Mouse (Mus musculus) heart, embryonic 15.5 days (tissue): Measurements from ENCODE around the gene Abca17. TPM values are rescaled to one million over a fixed set of nuclear protein-coding genes. Genes with fewer than 3 reads are reported as not detected.

Source experiments
- ATAC-seq: fragments of 200-750 bp; cut with Nextera tagmentation; replicated peaks from 2 replicates; pipeline ENCODE4 v1.8.0; 2017; ENCODE audit warnings: low read depth, moderate TSS enrichment; ENCODE audit not compliant: insufficient number of reproducible peaks, insufficient read depth, low FRiP score
- H3K27ac ChIP-seq: fragments of 300-500 bp; sonication (generic); 2 replicates; pipeline ENCODE4 v1.5.1; 2015; ENCODE audit warnings: mild to moderate bottlenecking, inconsistent platforms
- H3K27me3 ChIP-seq: fragments of 300-500 bp; sonication (generic); 2 replicates; pipeline ENCODE4 v1.6.1; 2015; ENCODE audit warnings: inconsistent platforms
- H3K36me3 ChIP-seq: fragments of 300-500 bp; sonication (generic); 2 replicates; pipeline ENCODE4 v1.6.1; 2015; ENCODE audit warnings: mild to moderate bottlenecking, inconsistent platforms
- H3K4me1 ChIP-seq: fragments of 300-500 bp; sonication (generic); replicated peaks from 2 replicates; pipeline ENCODE4 v1.6.1; 2015; ENCODE audit warnings: inconsistent platforms
- H3K4me2 ChIP-seq: fragments of 300-500 bp; sonication (generic); 2 replicates; pipeline ENCODE4 v1.6.1; 2015; ENCODE audit warnings: inconsistent platforms, mild to moderate bottlenecking, moderate library complexity
- H3K4me3 ChIP-seq: fragments of 300-500 bp; sonication (generic); 2 replicates; pipeline ENCODE4 v1.5.1; 2015; ENCODE audit warnings: mild to moderate bottlenecking, inconsistent platforms
- H3K9ac ChIP-seq: fragments of 300-500 bp; sonication (generic); 2 replicates; pipeline ENCODE4 v1.6.1; 2015; ENCODE audit warnings: mild to moderate bottlenecking, inconsistent platforms
- H3K9me3 ChIP-seq: fragments of 300-500 bp; sonication (generic); replicated peaks from 2 replicates; pipeline ENCODE4 v1.6.1; 2016; ENCODE audit warnings: inconsistent platforms
- WGBS: fragments of 180-500 bp; shearing (Covaris S2); methylation state at CpG from one replicate; pipeline ENCODE4 v1.1.7; 2015; ENCODE audit warnings: mixed read lengths; 5-methylcytosine and 5-hydroxymethylcytosine counted together
- polyA plus RNA-seq: library from polyadenylated mRNA; unstranded; fragments of >200 nt; fragmentation: Nextera tagmentation; extraction: Ambion mirVana; gene quantifications from 2 replicates; pipeline ENCODE4 v1.2.1, GENCODE M21; 2015

Gene Abca17
- polyA plus RNA-seq, 1 experiment from 2014 or later, result not detected

DNA sequence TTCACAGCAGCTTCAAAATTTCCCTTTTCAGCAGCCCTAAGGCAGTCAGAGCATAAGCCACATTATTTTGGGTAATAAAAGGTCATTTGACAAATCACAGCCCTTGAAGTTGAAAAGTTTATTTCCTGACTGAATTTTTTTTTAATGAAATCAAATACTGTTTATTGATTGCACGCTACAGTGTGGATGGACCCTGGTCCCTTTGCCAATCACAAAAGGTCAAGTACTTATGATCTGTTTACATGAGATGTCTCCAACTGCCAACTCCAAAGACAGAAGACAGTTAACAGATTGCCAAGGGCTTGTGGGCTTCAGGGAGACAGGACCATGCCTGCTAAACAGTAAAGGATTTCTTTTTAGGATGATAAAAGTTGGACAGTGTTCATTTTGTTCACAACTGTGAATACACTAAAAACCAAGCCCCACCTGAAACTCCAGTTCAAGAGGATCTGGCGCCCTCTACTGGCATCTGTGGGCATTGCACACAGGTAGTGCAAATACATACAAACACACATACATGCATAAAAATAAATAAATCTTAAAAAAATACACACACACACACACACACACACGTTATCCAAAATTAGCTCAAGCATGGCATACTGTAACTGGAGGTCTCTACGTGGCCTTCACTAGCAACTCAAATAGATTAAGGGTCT lies 107.4 kb downstream of the Abca17 start:
- ATAC-seq, result no peak
- peaks cover under 1% of the 10 kb centered on the region for H3K4me1 ChIP-seq

DNA sequence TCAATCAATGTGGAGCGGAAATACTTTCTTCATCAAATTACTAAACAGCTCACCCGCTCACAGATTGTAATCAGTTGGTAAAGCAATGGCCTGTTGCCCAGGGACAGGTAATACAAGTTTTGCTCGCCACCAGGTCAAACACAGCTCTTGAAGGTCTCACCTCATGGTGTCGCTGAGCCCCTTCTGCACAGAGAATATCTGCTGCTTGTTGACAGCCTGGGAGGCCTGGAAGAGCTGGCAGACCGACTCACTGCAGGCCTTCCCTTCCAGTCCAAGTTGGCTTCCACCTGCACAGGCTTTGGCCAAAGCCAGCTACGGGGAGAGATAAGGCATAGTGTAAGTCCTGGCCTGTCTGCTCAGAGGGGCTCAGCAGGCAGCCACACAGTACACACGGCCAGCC lies 113.9 kb downstream of the Abca17 start:
- H3K4me3 ChIP-seq, result no peak overlapping the region
- ATAC-seq, result 0 out of 2 replicates have a peak, but pooled peaks have one; percentile 60

More for the DNA sequence above, 107.4 kb downstream of the Abca17 start:
- Histone ChIP-seq H3K36me3 (peaks cover 86% of the 10 kb centered on the region), H3K9me3 (no peaks in the 10 kb centered on the region), H3K9ac (no peak overlapping the region), H3K4me2 (no peak overlapping the region), H3K27me3 (no peaks in the 10 kb centered on the region), H3K27ac (no peak overlapping the region), H3K4me3 (no peak overlapping the region)
- WGBS, result 83% methylated on average over 4 of the region's 4 CpGs

DNA sequence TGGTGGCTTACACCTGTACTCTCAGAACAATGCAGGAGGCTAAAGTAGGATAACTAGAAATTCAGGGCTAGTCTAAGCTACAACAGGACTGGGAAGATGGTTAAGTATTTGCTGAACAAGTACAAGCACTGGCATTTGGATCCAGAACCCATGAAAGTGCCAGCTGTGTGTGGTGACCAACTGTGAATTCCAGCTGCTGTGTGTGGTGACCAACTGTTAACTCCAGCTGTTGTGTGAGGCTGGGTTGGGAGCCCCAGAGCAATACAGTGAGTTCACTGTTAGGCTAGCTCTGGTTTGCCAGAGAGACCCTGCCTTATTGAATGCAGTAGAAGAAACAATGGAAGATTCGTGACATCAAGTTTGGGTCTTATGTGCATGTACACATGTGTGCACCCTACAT lies 114.4 kb downstream of the Abca17 start:
- no peak overlapping the region for H3K4me2 ChIP-seq
- ATAC-seq, result no peak
- H3K27me3 ChIP-seq, result no peaks in the 10 kb centered on the region
- H3K4me1 ChIP-seq, result peaks cover 2% of the 10 kb centered on the region
- no peak overlapping the region for H3K9ac ChIP-seq
- no peak overlapping the region for H3K27ac ChIP-seq
- 90% methylated on average over 1 of the region's 1 CpGs for WGBS
- peaks cover 90% of the 10 kb centered on the region for H3K36me3 ChIP-seq
- no peaks in the 10 kb centered on the region for H3K9me3 ChIP-seq
- H3K4me3 ChIP-seq, result no peak overlapping the region

More for the DNA sequence above, 113.9 kb downstream of the Abca17 start:
- no peaks in the 10 kb centered on the region for H3K27me3 ChIP-seq
- no peak overlapping the region for H3K27ac ChIP-seq
- no peaks in the 10 kb centered on the region for H3K9me3 ChIP-seq
- no peak overlapping the region for H3K9ac ChIP-seq
- peaks cover 2% of the 10 kb centered on the region for H3K4me1 ChIP-seq
- 80% methylated on average over 7 of the region's 7 CpGs for WGBS
- H3K36me3 ChIP-seq, result peaks cover 94% of the 10 kb centered on the region
- H3K4me2 ChIP-seq, result no peak overlapping the region

DNA sequence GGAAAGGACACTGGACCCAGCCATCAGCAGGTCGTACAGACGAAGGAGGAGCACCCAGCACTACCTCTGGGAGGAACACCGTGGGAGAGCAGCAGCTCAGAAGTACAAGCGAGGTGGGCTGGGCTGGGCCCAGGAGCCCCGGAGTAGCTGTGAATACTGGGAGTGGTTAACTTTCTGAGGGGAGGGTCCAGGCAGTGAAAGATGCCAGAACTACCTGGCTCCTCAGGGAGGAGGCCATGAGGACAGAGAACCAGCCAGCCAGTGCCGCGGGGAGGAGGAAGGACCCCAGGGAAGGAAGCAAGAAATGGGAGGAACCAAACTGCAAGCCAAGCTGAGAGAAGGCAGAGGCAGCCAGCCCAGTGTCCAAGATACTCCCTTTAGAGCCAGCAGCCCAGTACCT lies 122.9 kb downstream of the Abca17 start:
- no peak overlapping the region for H3K4me3 ChIP-seq
- H3K27ac ChIP-seq, result no peak overlapping the region
- no peaks in the 10 kb centered on the region for H3K4me1 ChIP-seq
- H3K9ac ChIP-seq, result no peak overlapping the region
- WGBS, result 81% methylated on average over 7 of the region's 7 CpGs
- H3K36me3 ChIP-seq, result peaks cover 81% of the 10 kb centered on the region
- ATAC-seq, result no peak
- H3K27me3 ChIP-seq, result no peaks in the 10 kb centered on the region
- H3K9me3 ChIP-seq, result no peaks in the 10 kb centered on the region
- H3K4me2 ChIP-seq, result no peak overlapping the region

DNA sequence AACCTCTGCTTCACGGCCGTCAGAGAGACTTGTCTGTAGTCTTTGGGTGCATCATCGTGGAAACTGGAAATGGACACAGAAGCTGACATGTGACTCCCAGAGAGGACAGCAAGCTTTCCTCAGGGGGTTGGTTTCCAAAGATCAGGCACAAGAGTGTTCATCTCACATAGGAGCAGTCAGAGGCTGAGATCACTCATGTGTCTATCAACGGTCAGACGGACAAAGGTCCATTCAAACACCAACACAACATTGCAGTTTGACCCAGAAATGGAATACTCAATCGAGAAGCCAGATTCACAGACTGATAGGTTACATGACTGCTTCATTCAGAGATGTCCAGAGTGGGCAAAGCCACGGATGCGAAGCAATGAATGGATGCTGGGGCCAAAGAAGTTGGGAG lies 124.1 kb downstream of the Abca17 start:
- no peak overlapping the region for H3K27ac ChIP-seq
- H3K4me3 ChIP-seq, result no peak overlapping the region
- H3K4me1 ChIP-seq, result no peaks in the 10 kb centered on the region
- H3K27me3 ChIP-seq, result no peaks in the 10 kb centered on the region
- WGBS, result 92% methylated on average over 8 of the region's 8 CpGs
- no peak overlapping the region for H3K9ac ChIP-seq
- no peak for ATAC-seq
- H3K36me3 ChIP-seq, result peaks cover 81% of the 10 kb centered on the region
- no peaks in the 10 kb centered on the region for H3K9me3 ChIP-seq
- H3K4me2 ChIP-seq, result no peak overlapping the region

DNA sequence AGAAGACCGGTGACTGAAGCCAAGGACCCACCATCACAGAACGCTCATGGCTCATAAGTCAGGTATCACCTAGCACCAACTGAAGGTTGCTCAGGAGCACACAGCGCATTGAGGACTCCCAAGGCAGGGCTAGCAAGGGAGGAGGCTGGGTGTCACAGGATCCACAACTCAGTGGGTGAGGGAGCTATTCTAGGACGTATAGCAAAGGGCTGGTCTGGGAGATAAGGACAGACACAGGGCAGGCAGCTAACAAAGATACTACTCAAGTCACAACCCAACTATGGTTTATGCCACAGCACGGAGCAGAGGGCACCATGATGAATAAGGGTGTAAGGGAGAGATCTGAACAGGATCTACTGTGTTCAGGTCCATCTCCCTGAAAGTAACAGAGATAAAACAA lies 125.0 kb downstream of the Abca17 start:
- WGBS, result 85% methylated on average over 5 of the region's 5 CpGs

DNA sequence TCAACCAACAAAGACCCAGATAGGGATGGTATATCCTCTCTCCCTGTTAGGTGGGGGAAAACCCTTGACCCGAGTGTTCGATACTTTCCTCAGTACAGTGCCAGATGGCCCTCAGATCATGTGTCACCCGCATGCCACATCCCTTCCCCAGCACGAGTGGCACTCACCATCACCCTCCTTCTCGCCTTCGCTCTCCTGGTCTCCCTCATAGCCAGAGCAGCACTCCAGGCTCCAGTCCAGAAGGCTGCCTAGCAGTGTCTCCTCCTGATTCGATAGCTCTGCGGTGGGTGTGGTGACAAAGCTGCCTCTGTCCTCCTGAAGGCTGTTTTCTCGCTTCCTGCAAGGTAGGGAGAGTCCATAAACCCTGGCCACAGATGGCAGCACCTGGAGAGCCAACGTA lies 126.1 kb downstream of the Abca17 start:
- ATAC-seq, result no peak
- no peak overlapping the region for H3K9ac ChIP-seq
- H3K9me3 ChIP-seq, result no peaks in the 10 kb centered on the region
- no peaks in the 10 kb centered on the region for H3K27me3 ChIP-seq
- peaks cover 64% of the 10 kb centered on the region for H3K36me3 ChIP-seq
- no peak overlapping the region for H3K27ac ChIP-seq
- H3K4me3 ChIP-seq, result no peak overlapping the region
- no peak overlapping the region for H3K4me2 ChIP-seq
- H3K4me1 ChIP-seq, result peaks cover 10% of the 10 kb centered on the region
- 86% methylated on average over 10 of the region's 10 CpGs for WGBS

More for the DNA sequence above, 125.0 kb downstream of the Abca17 start:
- no peaks in the 10 kb centered on the region for H3K9me3 ChIP-seq
- H3K9ac ChIP-seq, result no peak overlapping the region
- H3K36me3 ChIP-seq, result peaks cover 75% of the 10 kb centered on the region
- peaks cover 4% of the 10 kb centered on the region for H3K4me1 ChIP-seq
- no peak for ATAC-seq
- no peak overlapping the region for H3K4me2 ChIP-seq
- H3K27ac ChIP-seq, result no peak overlapping the region
- no peak overlapping the region for H3K4me3 ChIP-seq
- H3K27me3 ChIP-seq, result no peaks in the 10 kb centered on the region

DNA sequence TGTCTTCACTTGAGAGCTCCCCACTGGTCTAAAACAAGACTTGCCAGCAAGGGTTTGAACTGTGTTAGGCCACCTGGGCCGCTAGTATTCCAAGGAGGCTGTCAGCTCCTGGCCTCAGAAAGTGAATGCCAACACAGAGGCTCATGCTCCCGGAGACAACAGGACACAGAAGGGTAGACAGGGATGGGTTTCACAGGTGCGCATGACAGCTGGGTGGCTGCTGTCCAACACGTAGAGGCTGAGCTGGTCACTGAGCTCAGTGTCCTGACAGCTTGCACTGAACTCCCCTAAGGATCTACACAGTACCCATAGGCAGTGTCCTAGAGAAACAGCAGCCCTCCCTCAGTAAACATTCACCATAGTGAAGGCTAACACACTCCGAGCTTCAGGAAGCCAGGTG lies 127.4 kb downstream of the Abca17 start:
- Histone ChIP-seq H3K36me3 (peaks cover 54% of the 10 kb centered on the region), H3K9ac (no peak overlapping the region), H3K27ac (no peak overlapping the region), H3K27me3 (no peaks in the 10 kb centered on the region), H3K4me1 (peaks cover 15% of the 10 kb centered on the region), H3K9me3 (no peaks in the 10 kb centered on the region), H3K4me2 (no peak overlapping the region), H3K4me3 (no peak overlapping the region)
- WGBS, result 78% methylated on average over 5 of the region's 5 CpGs
- ATAC-seq, result no peak

DNA sequence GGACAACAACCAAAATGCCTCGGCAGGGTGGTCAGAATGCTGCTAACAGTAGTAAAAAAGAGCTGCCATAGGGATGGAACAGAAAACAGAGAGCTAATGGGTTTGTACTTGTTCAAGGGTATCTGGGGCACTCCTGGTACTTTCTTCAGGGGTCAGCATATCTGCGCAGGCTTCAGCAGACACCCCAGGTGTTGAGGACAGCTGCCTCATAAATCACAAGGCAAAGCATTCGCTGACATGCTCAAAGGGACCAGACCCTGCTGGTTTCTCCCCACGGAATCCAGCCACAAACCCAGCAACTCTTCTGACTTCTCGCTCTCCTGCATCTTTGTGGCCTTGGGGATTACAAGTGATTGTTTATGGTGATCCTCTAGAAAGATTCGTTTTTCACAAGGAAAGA lies 128.2 kb downstream of the Abca17 start:
- 74% methylated on average over 6 of the region's 6 CpGs for WGBS
- Histone ChIP-seq H3K27ac (no peak overlapping the region), H3K4me3 (no peak overlapping the region), H3K4me2 (no peak overlapping the region), H3K4me1 (peaks cover 15% of the 10 kb centered on the region), H3K9ac (no peak overlapping the region), H3K27me3 (no peaks in the 10 kb centered on the region), H3K36me3 (peaks cover 47% of the 10 kb centered on the region), H3K9me3 (no peaks in the 10 kb centered on the region)
- no peak for ATAC-seq

DNA sequence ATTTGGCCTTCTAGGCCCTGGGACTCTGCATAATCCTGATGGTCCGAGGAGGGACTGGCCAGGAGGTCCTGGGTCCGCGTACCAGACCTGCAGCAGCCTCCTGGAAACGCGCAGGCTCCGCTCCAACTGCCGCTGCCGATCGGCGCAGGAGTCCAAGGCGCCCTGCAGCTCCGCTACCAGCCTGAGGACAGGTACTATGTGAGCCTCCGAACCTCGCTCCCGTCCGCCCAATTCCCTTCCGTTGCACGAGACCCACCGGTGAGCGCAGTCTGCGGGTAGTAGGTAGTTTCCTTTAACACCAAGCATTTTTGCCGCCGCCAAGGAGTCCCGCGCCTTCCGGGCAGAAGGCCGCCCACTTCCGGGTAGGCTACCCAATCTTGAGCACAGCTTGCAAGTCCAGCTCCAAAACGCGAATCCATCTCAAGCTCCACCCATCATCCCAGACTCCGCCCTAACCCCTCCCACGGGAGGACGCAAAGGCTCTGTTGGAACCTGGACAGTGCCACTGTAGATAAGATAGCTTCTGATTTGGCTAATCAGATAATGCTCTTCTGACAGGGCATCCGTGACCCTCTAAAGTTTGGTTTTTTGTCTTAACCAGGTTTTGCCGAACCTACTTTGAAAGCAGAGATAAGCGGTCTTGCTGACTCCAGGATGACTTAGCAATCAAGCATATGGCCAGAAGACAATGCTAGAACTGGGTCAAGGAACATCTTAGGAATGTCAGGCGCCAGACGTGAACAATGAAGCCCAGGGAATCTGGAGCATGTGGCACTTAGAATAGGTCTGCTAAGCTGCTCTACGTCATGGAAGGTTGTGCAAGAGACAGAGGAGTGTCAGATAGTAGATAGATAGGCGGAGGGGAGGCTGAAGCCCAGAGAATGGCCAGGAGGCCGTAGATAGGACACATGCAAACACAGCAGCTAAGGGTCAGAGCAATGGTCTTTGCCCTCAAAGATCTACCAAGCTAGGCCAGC lies 130.1 kb downstream of the Abca17 start, which contains the start of gene Tedc2:
TSS of gene Tedc2 (minus strand) at position 417 of the 977 bp plus-strand sequence.
- H3K27ac ChIP-seq, result peak within 1 kb of the TSS; percentile 49
- H3K27me3 ChIP-seq, result no peaks in the 10 kb centered on the region
- 2% methylated on average over 41 of the region's 41 CpGs for WGBS
- H3K36me3 ChIP-seq, result peaks cover 37% of the 10 kb centered on the region
- peak within 1 kb of the TSS; percentile 70 for H3K9ac ChIP-seq
- H3K9me3 ChIP-seq, result no peaks in the 10 kb centered on the region
- H3K4me3 ChIP-seq, result peak within 1 kb of the TSS; percentile 73
- peak within 1 kb of the TSS; percentile 82 for H3K4me2 ChIP-seq
- H3K4me1 ChIP-seq, result peaks cover 15% of the 10 kb centered on the region
- peak; percentile 90 for ATAC-seq

DNA sequence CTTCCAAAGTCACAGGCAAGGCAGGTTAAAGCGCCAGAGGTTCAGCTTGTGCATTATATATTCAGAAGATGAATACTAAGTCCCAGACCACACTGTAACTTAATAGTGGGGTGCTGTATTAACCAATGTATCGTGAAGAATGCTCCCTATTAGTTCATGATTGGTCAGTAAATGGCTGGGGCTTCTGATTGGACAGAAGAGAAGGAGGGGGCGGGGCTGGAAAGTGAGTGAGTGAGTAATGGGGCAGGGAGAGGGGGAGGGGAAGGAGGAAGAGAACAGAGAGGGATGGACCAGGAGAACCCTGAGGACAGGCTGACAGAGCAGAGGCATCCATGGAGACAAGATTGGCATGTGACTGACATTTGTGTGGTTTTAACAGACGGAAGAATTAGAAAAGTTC lies 134.0 kb downstream of the Abca17 start:
- no peak overlapping the region for H3K9ac ChIP-seq
- 79% methylated on average over 4 of the region's 4 CpGs for WGBS
- H3K9me3 ChIP-seq, result no peaks in the 10 kb centered on the region
- no peak overlapping the region for H3K4me3 ChIP-seq
- H3K36me3 ChIP-seq, result peaks cover 14% of the 10 kb centered on the region
- ATAC-seq, result no peak
- peaks cover 20% of the 10 kb centered on the region for H3K4me1 ChIP-seq
- H3K4me2 ChIP-seq, result no peak overlapping the region
- no peak overlapping the region for H3K27ac ChIP-seq
- H3K27me3 ChIP-seq, result peaks cover 8% of the 10 kb centered on the region; the same call in 1 of the 2 replicates
